Mouse (Mus musculus): ENCODE results near the gene Slc6a6.

DNA sequence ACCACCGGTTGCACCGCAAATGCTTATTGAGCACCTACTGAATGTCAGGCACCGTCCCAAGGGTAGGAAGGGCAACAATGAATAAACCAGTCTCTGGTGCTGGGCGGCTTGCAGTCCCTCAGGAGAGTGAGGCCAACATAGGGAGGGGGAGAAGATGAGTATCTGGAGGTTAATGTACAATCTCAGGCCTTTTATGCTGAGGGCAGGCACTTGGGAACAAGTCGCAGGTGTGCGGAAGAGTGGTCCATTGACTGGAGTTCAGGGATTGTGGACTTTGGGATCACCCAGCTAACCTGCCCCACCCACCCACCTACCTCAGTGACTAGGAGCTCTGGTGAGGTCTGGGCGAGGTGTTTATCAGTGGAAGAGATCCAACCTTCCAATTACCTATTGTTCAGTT, 6.8 kb downstream of the Slc6a6 start:
- no peak for TF ChIP-seq CTCF (IDR thresholded peaks at IDR 0.05; ENCODE audit: borderline replicate concordance, extremely low read depth, insufficient read depth, insufficient read length)
- no peak for TF ChIP-seq POLR2A (IDR thresholded peaks at IDR 0.05; ENCODE audit: borderline replicate concordance, extremely low read depth, insufficient read depth, insufficient read length, poor library complexity, severe bottlenecking)

Data from brain, embryonic 14.5 days (tissue).